Mouse (Mus musculus) activated CD4-positive, CD25-positive, alpha-beta regulatory T cell (primary cell): Measurements from ENCODE around the gene Ncam2. TPM values are rescaled to one million over a fixed set of nuclear protein-coding genes. Genes with fewer than 3 reads are reported as not detected.

Experiments used
- polyA plus RNA-seq, 2 experiments: library from polyadenylated mRNA; unstranded; fragments of 100-300 nt; shearing (Covaris generic); gene quantifications; one replicate each; pipeline ENCODE4 v1.2.1; 2017

Ncam2 gene
- under 1 TPM in 1 of 2 experiments, not detected in 1; 0.04 TPM for polyA plus RNA-seq

GRCm38 (mm10) chr16:81200201-81201071 lies at the start of gene Ncam2:
TSS of gene Ncam2 (plus strand) at chr16:81200697.

